Mouse (Mus musculus) heart, embryonic 10.5 days (tissue): Measurements from ENCODE around the gene Gm8251. TPM values are rescaled to one million over a fixed set of nuclear protein-coding genes. Genes with fewer than 3 reads are reported as not detected.
"Not testable (repeated sequence)": the region's sequence is repeated elsewhere in the genome, so short reads cannot be mapped to it uniquely, and the experiment has no call there.

Experiments used
- DNase-seq: peaks from one replicate; pipeline ENCODE4 v3.0.0-alpha.2; 2017; ENCODE audit warnings: low spot score
- H3K27ac ChIP-seq: fragments of 300-500 bp; sonication (generic); 2 replicates; pipeline ENCODE4 v1.5.1; 2016; ENCODE audit warnings: mild to moderate bottlenecking
- H3K27me3 ChIP-seq: fragments of 300-500 bp; sonication (generic); 2 replicates; pipeline ENCODE4 v1.6.1; 2016; ENCODE audit warnings: mild to moderate bottlenecking; ENCODE audit not compliant: poor library complexity, insufficient read depth, severe bottlenecking
- H3K36me3 ChIP-seq: fragments of 300-500 bp; sonication (generic); 2 replicates; pipeline ENCODE4 v1.6.1; 2016; ENCODE audit warnings: mild to moderate bottlenecking, moderate library complexity
- H3K4me1 ChIP-seq: fragments of 300-500 bp; sonication (generic); 2 replicates; pipeline ENCODE4 v1.6.1; 2016; ENCODE audit warnings: mild to moderate bottlenecking
- H3K4me3 ChIP-seq: fragments of 300-500 bp; sonication (generic); 2 replicates; pipeline ENCODE4 v1.5.1; 2016; ENCODE audit warnings: mild to moderate bottlenecking, moderate library complexity
- H3K9me3 ChIP-seq: fragments of 300-500 bp; sonication (generic); 2 replicates; pipeline ENCODE4 v1.6.1; 2016; ENCODE audit warnings: mild to moderate bottlenecking, moderate library complexity
- WGBS: fragments of 180-500 bp; shearing (Covaris S2); methylation state at CpG from one replicate; pipeline ENCODE4 v1.1.7; 2016; 5-methylcytosine and 5-hydroxymethylcytosine counted together
- polyA plus RNA-seq: library from polyadenylated mRNA; unstranded; fragments of >200 nt; fragmentation: Nextera tagmentation; extraction: Ambion mirVana; gene quantifications from 2 replicates; pipeline ENCODE4 v1.2.1, GENCODE M21; 2016

Gene Gm8251
- 0.02 and 0.05 TPM in 2 replicates for polyA plus RNA-seq

DNA sequence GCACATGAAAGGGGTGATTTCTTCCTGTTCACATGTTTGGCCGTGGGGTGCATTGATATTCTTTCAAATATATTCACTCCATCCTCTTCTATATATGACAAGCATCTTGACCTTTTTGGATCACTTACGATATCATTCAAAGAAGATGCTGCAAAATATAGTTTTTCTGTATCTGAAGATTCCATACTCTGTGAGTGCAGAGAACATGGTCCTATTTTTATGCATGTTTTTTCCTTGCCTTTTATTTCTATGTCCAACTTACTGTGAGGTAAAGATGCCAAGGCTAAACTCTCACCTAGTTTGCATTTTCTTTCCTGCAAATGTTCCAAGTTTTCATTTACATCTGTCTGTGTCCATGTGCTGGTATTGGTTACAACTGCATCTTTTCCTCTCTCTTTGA lies at the start of gene Gm8251:
Gm8251 (minus strand) TSS at position 101 of the 400 bp plus-strand sequence.
- no peak for DNase-seq
- H3K36me3 ChIP-seq: no peaks in the 10 kb centered on the region
- H3K9me3 ChIP-seq: no peaks in the 10 kb centered on the region
- no peaks in the 10 kb centered on the region for H3K27me3 ChIP-seq
- no peaks in the 10 kb centered on the region for H3K4me1 ChIP-seq
- 80% methylated on average over 2 of the region's 2 CpGs for WGBS
- H3K27ac ChIP-seq: no peak within 1 kb of the TSS
- H3K4me3 ChIP-seq: no peak within 1 kb of the TSS

DNA sequence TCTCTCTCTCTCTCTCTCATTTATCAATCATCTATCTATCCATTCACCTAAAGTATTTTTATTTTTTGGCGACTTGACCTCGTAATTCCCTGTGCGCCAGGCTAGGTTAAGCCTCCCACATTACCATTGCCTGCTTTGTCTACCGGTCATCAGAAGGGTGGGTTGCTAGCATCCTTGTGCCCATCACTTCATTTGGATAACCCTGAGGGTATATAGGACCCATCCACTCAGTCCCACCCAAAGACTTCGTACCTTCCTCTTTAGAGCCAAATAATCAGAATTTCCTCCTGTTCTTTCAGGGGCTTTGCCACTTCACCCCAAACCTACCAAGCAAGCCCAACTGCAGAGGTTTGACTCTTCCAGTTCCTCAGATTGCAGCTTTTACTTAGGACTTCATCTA lies 41.2 kb upstream of the Gm8251 start:
- no peak for DNase-seq
- Histone ChIP-seq H3K4me3 (peak overlapping the region; percentile 87), H3K4me1 (peaks cover 4% of the 10 kb centered on the region; the same call in 1 of the 2 replicates), H3K27me3 (no peaks in the 10 kb centered on the region), H3K9me3 (no peaks in the 10 kb centered on the region), H3K27ac (peak overlapping the region; percentile 95), H3K36me3 (peaks cover 35% of the 10 kb centered on the region)
- 19% methylated on average over 5 of the region's 5 CpGs for WGBS

DNA sequence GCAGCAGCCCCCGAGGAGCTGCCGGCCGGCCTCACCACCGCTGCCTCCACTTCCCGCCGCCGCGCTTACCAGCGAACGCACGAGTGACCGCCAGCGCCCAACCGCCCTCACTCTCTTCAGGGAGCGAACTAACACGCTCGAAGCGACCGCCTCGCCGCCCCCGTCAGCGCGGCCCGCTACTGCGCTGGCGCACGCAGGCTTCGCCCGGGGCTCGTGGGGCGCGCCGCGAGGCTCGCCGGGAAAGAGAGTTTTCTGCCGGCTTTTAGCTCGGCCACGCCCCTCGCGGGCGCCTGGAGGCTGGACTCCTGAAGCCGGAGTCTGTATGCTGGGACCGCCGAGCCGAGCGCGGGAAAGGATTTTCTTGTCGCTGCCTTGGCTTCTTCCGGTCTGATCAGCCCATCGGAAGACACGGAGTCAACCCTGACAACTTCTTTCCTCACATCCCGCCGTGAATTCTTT lies 40.6 kb upstream of the Gm8251 start, which contains the start of gene Tex30:
Tex30 (minus strand) TSS at position 183 of the 459 bp plus-strand sequence.
- peaks cover 4% of the 10 kb centered on the region; the same call in 1 of the 2 replicates for H3K4me1 ChIP-seq
- no peaks in the 10 kb centered on the region for H3K27me3 ChIP-seq
- DNase-seq: peak; percentile 98
- under 1% methylated on average over 55 of the region's 55 CpGs for WGBS
- H3K27ac ChIP-seq: peak within 1 kb of the TSS; percentile 95
- H3K9me3 ChIP-seq: no peaks in the 10 kb centered on the region
- peaks cover 34% of the 10 kb centered on the region for H3K36me3 ChIP-seq
- H3K4me3 ChIP-seq: peak within 1 kb of the TSS; percentile 87

DNA sequence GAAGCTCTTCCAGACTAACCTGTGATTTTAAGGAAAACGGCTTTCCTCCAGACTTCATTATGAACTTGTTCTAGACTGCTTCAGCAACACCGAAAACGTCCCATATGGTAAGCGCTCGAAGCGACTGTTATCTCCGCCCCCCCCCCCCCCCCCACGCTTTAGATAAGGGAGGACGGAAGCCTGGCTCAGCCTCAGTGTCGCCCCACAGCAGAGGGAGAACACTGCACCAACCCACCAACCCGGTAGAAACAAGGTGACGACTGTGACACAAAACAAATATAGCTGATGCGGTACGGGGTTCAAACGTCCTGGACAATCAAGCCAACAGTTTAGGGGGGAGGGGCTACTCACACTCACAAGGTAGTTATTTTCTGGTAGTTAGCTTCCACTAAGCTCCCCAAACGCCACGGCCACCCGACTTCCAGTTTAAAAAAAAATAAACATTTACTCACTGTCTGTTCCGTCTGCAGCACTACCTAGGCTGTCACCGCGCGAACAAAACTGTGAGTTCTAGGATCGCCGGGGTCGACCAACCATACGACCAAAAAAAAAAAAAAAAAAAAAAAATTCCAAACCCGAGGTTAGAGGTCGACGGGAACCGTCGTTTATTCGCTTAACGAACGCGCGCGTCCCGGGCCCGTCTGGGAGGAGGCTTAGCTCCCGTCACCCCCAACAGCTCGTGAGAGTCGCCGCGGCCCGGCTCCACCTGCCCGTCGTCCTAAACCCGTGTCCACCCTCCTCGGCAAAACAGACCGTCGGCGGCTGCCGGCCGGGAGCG lies 39.9 kb upstream of the Gm8251 start:
- H3K36me3 ChIP-seq: peaks cover 35% of the 10 kb centered on the region
- WGBS: under 1% methylated on average over 55 of the region's 55 CpGs
- H3K4me3 ChIP-seq: peak overlapping the region; percentile 87
- no peaks in the 10 kb centered on the region for H3K9me3 ChIP-seq
- H3K27ac ChIP-seq: peak overlapping the region; percentile 95
- no peaks in the 10 kb centered on the region for H3K27me3 ChIP-seq
- DNase-seq: peak; percentile 85
- H3K4me1 ChIP-seq: peaks cover 4% of the 10 kb centered on the region; the same call in 1 of the 2 replicates

DNA sequence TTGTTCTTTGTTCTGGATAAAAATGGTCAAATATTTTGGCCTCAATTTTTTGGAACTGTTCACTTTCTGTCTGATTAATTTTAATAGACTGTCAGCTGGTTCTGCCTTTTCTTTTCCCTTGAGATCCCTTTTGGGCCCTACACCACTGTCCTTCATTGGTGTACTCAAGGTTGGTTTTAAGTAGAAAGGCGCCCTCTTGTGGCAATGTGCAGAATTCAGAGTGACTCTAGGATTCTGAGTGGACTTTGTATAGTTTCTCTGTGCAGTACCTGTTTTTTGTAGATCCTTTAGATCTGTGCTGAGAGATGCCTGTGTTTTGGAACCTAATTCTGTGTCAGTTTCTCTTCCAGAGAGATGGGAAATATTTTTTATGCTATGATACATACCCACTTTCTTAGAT lies 2.9 kb upstream of the Gm8251 start:
- no peaks in the 10 kb centered on the region for H3K36me3 ChIP-seq
- no peaks in the 10 kb centered on the region for H3K4me1 ChIP-seq
- no peak for DNase-seq
- no peaks in the 10 kb centered on the region for H3K27me3 ChIP-seq
- H3K4me3 ChIP-seq: no peak overlapping the region
- no peaks in the 10 kb centered on the region for H3K9me3 ChIP-seq
- no peak overlapping the region for H3K27ac ChIP-seq
- 0% methylated on average over 1 of the region's 1 CpGs for WGBS

DNA sequence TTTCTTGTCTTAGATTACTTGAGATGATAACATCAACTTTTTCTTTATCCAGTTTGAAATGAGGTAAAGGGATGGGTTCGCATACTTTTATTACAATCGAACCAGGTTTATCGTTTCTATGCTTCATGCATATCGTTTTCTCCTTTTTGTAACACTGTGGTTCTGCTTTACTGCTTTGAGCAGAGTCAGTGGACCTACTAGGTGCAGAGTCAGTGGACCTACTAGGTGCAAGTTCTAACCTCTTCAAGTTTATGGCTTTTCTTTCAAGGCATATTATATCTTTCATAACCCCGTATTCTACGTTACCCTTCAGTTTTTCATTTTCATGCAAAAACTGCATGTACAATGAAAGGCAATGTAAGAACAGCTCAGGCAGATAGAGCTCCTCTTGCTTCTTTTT lies 1.7 kb upstream of the Gm8251 start:
- H3K9me3 ChIP-seq: no peaks in the 10 kb centered on the region
- no peaks in the 10 kb centered on the region for H3K4me1 ChIP-seq
- H3K27ac ChIP-seq: no peak overlapping the region
- DNase-seq: no peak
- H3K27me3 ChIP-seq: no peaks in the 10 kb centered on the region
- H3K4me3 ChIP-seq: no peak overlapping the region
- H3K36me3 ChIP-seq: no peaks in the 10 kb centered on the region
- WGBS: 92% methylated on average over 6 of the region's 6 CpGs

DNA sequence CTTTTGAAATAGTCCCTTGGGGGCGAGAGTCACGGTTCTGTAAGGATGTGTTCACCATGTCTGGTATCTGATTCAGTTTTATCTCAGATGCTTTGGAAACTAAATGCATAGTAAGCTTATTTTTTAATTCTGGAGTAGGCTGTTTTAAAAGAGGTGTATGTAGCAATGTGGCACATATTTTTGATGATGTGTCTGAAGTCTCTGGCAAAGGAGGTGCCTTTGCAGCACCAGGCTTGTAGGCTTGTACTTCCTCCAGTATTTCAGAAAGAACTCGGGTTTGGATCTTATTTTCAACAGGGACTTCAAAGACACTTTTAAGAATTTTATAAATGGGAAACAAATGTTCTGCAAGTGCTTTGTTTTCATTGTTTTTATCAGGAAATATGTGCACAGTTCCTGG lies 3.9 kb downstream of the Gm8251 start:
- Histone ChIP-seq H3K4me1 (no peaks in the 10 kb centered on the region), H3K27ac (no peak overlapping the region), H3K36me3 (no peaks in the 10 kb centered on the region), H3K4me3 (no peak overlapping the region), H3K27me3 (no peaks in the 10 kb centered on the region), H3K9me3 (no peaks in the 10 kb centered on the region)
- no peak for DNase-seq
- 77% methylated on average over 3 of the region's 3 CpGs for WGBS

DNA sequence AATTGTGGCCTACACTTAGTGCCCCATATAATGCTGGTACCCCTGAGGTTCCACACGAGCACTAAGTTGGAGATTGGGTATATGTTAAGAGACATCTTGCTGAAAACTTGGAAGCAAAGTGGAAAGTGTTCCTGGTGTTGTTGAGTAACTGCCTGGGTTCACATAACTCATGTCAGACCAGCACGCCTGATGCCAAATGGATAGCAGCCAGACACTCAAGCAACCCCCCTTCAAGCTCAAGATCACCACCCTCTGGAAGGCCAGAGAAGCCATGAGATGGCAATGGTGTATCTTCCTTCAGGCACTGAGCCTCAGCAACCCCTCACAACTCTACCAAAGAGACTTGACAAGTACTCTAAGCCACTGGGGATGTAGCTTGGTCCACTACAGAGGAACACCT lies 15.2 kb downstream of the Gm8251 start:
- Histone ChIP-seq H3K9me3 (no peaks in the 10 kb centered on the region), H3K27ac (no peak overlapping the region), H3K4me3 (no peak overlapping the region), H3K36me3 (no peaks in the 10 kb centered on the region), H3K4me1 (peaks cover 4% of the 10 kb centered on the region; the same call in 1 of the 2 replicates), H3K27me3 (no peaks in the 10 kb centered on the region)
- WGBS: 65% methylated on average over 2 of the region's 2 CpGs
- no peak for DNase-seq

DNA sequence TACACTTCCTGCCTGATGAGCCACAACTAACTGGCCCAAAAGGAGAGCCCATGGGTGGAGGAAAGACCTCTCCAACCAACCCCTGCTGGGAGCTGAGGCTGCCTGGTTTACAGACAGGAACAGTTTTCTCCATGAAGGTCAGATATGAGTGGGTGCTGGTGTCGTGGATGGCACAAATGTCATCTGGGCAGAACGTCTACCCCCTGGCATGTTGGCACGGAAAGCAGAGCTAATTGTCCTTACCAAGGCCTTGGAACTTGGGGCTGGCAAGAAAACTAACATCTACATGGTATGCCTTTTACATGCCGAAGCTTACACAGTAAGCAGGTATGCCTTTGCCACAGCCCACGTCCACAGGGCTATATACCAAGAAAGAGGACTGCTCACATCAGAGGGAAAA lies 16.0 kb downstream of the Gm8251 start:
- not testable (repeated sequence) for DNase-seq, H3K27ac ChIP-seq, H3K4me1 ChIP-seq, H3K36me3 ChIP-seq, H3K4me3 ChIP-seq, H3K27me3 ChIP-seq, H3K9me3 ChIP-seq
- WGBS: 81% methylated on average over 5 of the region's 5 CpGs

DNA sequence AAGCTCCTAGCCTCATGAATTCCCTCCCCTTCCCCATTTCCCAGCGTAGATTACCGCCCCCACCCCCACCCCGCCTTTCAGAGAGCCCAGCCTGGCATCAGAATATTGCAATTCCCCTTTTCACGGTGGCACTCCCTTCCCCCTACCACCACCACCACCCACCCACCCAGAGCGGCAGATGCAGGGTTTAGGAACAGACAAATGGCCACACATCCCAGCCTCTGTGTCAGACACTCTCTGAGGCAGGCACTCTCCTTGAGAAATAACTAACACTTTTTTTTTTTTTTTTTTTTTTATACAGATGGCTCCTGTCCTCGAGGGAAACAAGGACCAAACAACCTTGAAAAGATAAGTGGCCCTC lies 19.2 kb downstream of the Gm8251 start:
- Histone ChIP-seq H3K27ac (peak overlapping the region; percentile 79), H3K36me3 (no peaks in the 10 kb centered on the region), H3K27me3 (no peaks in the 10 kb centered on the region), H3K4me3 (peak overlapping the region; percentile 62), H3K4me1 (peaks cover 4% of the 10 kb centered on the region; the same call in 1 of the 2 replicates), H3K9me3 (no peaks in the 10 kb centered on the region)
- 3% methylated on average over 6 of the region's 6 CpGs for WGBS
- DNase-seq: no peak

DNA sequence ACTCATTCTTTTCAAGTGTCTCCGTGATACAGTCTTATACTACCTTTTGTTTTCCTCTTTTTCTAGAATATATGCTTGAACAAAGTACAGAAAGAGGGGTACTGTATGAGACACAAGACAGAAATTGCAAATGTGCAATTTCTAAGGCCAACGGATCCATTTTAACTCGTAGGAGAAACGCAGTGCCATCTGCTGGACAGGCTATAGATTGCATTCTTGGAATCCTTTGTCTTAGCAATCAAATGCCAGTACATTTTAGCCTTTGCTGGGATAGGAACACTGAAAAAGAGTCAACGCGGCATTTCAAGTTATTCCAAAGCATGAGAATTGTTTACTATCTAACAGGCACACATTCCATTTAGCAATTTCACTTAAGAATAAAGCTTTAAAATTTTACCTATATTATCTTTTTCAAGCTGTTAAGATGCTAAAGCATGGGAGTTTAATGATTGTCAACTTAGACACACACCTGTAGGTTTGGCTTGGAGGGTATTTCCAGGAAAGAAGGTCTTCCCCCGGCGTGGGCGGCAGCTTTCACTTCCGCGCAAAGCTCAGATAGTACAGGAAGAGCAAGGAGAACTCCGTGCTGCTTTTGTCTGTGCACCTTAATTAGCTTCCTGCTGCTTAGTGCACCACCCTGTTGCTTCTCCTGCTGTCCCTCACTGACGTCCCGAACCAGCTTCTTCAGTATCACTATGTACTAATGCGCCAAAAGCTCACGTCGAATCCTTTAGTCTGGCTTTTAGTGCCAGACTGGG lies 19.8 kb downstream of the Gm8251 start:
- H3K9me3 ChIP-seq: no peaks in the 10 kb centered on the region
- 2% methylated on average over 17 of the region's 17 CpGs for WGBS
- peak overlapping the region; percentile 79 for H3K27ac ChIP-seq
- H3K4me3 ChIP-seq: peak overlapping the region; percentile 62
- H3K27me3 ChIP-seq: no peaks in the 10 kb centered on the region
- peaks cover 4% of the 10 kb centered on the region; the same call in 1 of the 2 replicates for H3K4me1 ChIP-seq
- no peak for DNase-seq
- no peaks in the 10 kb centered on the region for H3K36me3 ChIP-seq

DNA sequence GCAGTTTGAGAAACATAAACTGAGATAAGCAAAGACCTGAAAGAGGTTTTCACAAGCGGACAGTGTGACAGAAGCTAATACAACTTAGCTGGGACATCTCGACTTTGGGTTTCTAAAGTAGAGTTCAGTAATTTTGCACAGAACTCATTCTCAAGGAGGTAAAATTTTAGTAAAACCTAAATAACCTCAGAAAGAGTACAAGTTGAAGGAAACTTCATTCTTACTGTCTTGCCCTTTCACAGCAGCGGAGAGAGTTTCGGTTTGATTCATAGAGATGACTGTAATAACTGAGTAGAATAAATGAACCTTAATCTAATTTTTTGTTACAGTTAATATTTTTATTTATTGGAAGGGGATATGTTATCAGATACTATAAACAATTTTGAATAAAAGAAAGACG lies 28.8 kb downstream of the Gm8251 start:
- WGBS: 78% methylated on average over 5 of the region's 5 CpGs
- Histone ChIP-seq H3K4me1 (no peaks in the 10 kb centered on the region), H3K9me3 (no peaks in the 10 kb centered on the region), H3K27me3 (peaks cover 8% of the 10 kb centered on the region; the same call in 1 of the 2 replicates), H3K4me3 (no peak overlapping the region), H3K27ac (no peak overlapping the region), H3K36me3 (no peaks in the 10 kb centered on the region)
- DNase-seq: no peak

DNA sequence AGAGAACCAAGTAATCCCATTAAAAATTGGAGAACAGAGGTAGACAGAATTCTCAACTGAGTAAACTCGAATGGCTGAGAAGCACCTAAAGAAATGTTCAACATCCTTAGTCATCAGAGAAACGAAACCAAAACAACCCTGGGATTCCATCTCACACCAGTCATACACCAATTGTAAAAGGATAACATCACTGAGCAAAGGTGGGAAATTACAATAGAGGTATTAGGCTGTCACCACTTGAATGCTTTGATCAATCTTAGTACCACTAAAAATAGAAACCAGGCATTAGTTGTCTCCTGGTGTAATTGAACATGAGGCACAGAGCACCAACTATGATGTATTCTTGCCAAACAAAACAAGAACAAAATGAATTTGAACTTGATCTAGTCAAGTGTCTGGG lies 29.5 kb downstream of the Gm8251 start:
- no peak overlapping the region for H3K27ac ChIP-seq
- no peak for DNase-seq
- peaks cover 8% of the 10 kb centered on the region; the same call in 1 of the 2 replicates for H3K27me3 ChIP-seq
- no peaks in the 10 kb centered on the region for H3K36me3 ChIP-seq
- H3K9me3 ChIP-seq: no peaks in the 10 kb centered on the region
- 63% methylated on average over 2 of the region's 2 CpGs for WGBS
- H3K4me3 ChIP-seq: no peak overlapping the region
- H3K4me1 ChIP-seq: no peaks in the 10 kb centered on the region
